Mouse (Mus musculus) brain, embryonic 14.5 days (tissue): Measurements from ENCODE around the gene Gatd1.

Experiments
- CTCF ChIP-seq: fragments of 200-500 bp; IDR thresholded peaks from 2 replicates; pipeline ENCODE4 v1.5.1; 2012; ENCODE audit warnings: inconsistent platforms, mild to moderate bottlenecking, moderate library complexity, borderline replicate concordance; ENCODE audit not compliant: insufficient read depth, insufficient read length; ENCODE audit errors: extremely low read depth
- POLR2A ChIP-seq: fragments of 200-500 bp; IDR thresholded peaks from 2 replicates; pipeline ENCODE4 v1.6.1; 2012; ENCODE audit warnings: mild to moderate bottlenecking, inconsistent platforms, borderline replicate concordance; ENCODE audit not compliant: poor library complexity, insufficient read depth, insufficient read length, severe bottlenecking; ENCODE audit errors: extremely low read depth

DNA sequence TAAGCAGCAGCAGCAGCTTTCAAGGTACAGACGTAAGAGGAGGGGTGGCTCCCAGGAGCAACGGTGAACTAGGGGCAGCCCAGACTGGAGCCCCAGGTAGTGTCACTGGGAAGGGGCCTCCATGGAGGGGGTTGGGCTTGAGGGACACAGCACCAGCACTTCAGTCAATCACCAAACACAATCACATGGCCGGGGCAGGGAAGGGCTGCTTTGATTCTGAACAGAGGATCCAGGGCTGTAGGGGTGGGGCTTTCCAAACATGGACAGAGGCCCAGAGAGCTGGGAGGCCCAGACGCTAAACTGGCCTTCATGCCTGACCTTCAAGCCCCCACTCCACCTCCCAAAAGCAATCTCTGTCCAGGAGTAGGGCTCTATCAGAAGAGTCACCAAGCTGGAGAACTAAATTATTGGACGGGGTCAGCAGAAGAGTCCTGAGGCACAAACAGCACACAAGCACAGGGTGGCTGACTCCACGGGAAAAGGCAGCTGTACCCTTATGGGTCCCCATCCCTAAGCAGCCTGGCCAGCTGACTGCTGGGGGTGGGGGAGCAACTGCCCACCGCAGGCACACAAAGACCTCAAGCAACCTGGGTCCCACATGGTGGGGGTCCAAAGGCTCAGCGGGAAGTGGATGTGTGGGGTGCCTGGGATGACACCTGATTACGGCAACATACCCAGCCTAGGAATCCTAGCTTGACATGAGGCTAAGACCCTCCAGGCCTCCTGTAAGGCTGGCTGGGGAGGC is 16.1 kb upstream of the Gatd1 start:
- TF ChIP-seq CTCF (no peak), POLR2A (no peak)
